Mouse (Mus musculus) ovary, postnatal 36 days (tissue): ENCODE data around the gene Ltc4s.

Experiments
- DNase-seq: peaks from one replicate; pipeline ENCODE4 v3.0.0; 2022; ENCODE audit warnings: low spot score, mixed read lengths

Ltc4s gene

GRCm38 (mm10) chr11:50198219-50198846 lies 40.1 kb downstream of the Ltc4s start:
- no peak for DNase-seq

- DNase-seq, result no peak
These were observed 40.9 kb downstream of the Ltc4s start for GRCm38 (mm10) chr11:50197500-50197899.

- DNase-seq, result no peak
These were observed 43.6 kb downstream of the Ltc4s start for GRCm38 (mm10) chr11:50194793-50195192.

GRCm38 (mm10) chr11:50194070-50194469 lies 44.3 kb downstream of the Ltc4s start:
- DNase-seq, result no peak

GRCm38 (mm10) chr11:50192278-50192677 lies 46.1 kb downstream of the Ltc4s start:
- no peak for DNase-seq

- no peak for DNase-seq
These were observed 48.1 kb downstream of the Ltc4s start for GRCm38 (mm10) chr11:50190362-50190761.

GRCm38 (mm10) chr11:50188682-50189081 lies 49.7 kb downstream of the Ltc4s start:
- DNase-seq, result no peak
